Mouse (Mus musculus) cerebellum, postnatal 36 days (tissue): ENCODE measurements around the gene Ajap1.

Experiments used
- DNase-seq, 2 experiments: peaks; one replicate each; pipeline ENCODE4 v3.0.0; 2021 to 2022; ENCODE audit warnings: mixed read lengths in 2 of 2

Ajap1 gene

GRCm38 (mm10) chr4:153356236-153356635 is 126.4 kb downstream of the Ajap1 start:
- no peak for DNase-seq

- DNase-seq = no peak
Observed at GRCm38 (mm10) chr4:153344999-153345398, 137.6 kb downstream of the Ajap1 start.

GRCm38 (mm10) chr4:153340887-153341286 is 141.7 kb downstream of the Ajap1 start:
- no peak for DNase-seq

GRCm38 (mm10) chr4:153335301-153335799 is 147.3 kb downstream of the Ajap1 start:
- no peak for DNase-seq

- DNase-seq = no peak
Observed at GRCm38 (mm10) chr4:153327809-153328208, 154.8 kb downstream of the Ajap1 start.
